Mouse (Mus musculus) MEL (cell line): ENCODE results near the gene Rpl41. TPM values are rescaled to one million over a fixed set of nuclear protein-coding genes. Genes with fewer than 3 reads are reported as not detected.

Experiments
- DNase-seq: peaks from one replicate; pipeline ENCODE4 v3.0.0; 2011; ENCODE audit warnings: low read depth, low spot score
- H3K27ac ChIP-seq: 2 replicates; pipeline ENCODE4 v1.5.1; 2012; ENCODE audit warnings: low read depth, mild to moderate bottlenecking, control low read depth, low read length, moderate library complexity; ENCODE audit not compliant: control insufficient read depth
- H3K27me3 ChIP-seq, 2 experiments: fragments of 150-350 bp in 1 of 2; sonication (generic) in 1 of 2; 2 replicates each; pipeline ENCODE4 v1.6.1; 2012; ENCODE audit warnings: low read length in 2 of 2, mild to moderate bottlenecking in 2 of 2, improper control_type of control experiment in 1 of 2, moderate library complexity in 1 of 2; ENCODE audit not compliant: insufficient read depth in 2 of 2, control insufficient read depth in 1 of 2
- H3K36me3 ChIP-seq, 2 experiments: 2 replicates each; pipeline ENCODE4 v1.6.1; 2012 to 2014; ENCODE audit warnings: low read length in 2 of 2, improper control_type of control experiment in 1 of 2, inconsistent platforms in 1 of 2, mild to moderate bottlenecking in 1 of 2; ENCODE audit not compliant: insufficient read depth in 2 of 2, control insufficient read depth in 1 of 2
- H3K4me1 ChIP-seq, 2 experiments: fragments of 150-350 bp in 1 of 2; sonication (generic) in 1 of 2; 2 replicates each; pipeline ENCODE4 v1.6.1; 2012; ENCODE audit warnings: low read length in 2 of 2, improper control_type of control experiment in 1 of 2, mild to moderate bottlenecking in 1 of 2; ENCODE audit not compliant: insufficient read depth in 2 of 2, control insufficient read depth in 1 of 2
- H3K4me3 ChIP-seq, 2 experiments: fragments of 150-350 bp in 1 of 2; sonication (generic) in 1 of 2; 2 replicates each; pipeline ENCODE4 v1.5.1; 2012; ENCODE audit warnings: low read depth in 2 of 2, low read length in 2 of 2, mild to moderate bottlenecking in 2 of 2, moderate library complexity in 2 of 2, control low read depth in 1 of 2, improper control_type of control experiment in 1 of 2; ENCODE audit not compliant: control insufficient read depth in 1 of 2, insufficient read depth in 1 of 2
- H3K79me2 ChIP-seq: 2 replicates; pipeline ENCODE4 v1.6.1; 2012; ENCODE audit warnings: mild to moderate bottlenecking, low read length, moderate library complexity; ENCODE audit not compliant: control insufficient read depth, poor library complexity, insufficient read depth
- H3K9ac ChIP-seq: 2 replicates; pipeline ENCODE4 v1.6.1; 2012; ENCODE audit warnings: low read depth, mild to moderate bottlenecking, control low read depth, low read length, moderate library complexity; ENCODE audit not compliant: control insufficient read depth, poor library complexity, severe bottlenecking
- H3K9me3 ChIP-seq: fragments of 150-350 bp; sonication (generic); replicated peaks from 2 replicates; pipeline ENCODE4 v1.6.1; 2012; ENCODE audit warnings: mild to moderate bottlenecking, low read length, improper control_type of control experiment, moderate library complexity; ENCODE audit not compliant: insufficient read depth
- BHLHE40 ChIP-seq: IDR thresholded peaks from 2 replicates; pipeline ENCODE4 v1.6.1; 2012; ENCODE audit warnings: low read depth, mild to moderate bottlenecking, inconsistent platforms, low read length, improper control_type of control experiment, borderline replicate concordance
- CTCF ChIP-seq, 3 experiments: IDR thresholded peaks in 2 of 3; conservative IDR thresholded peaks in 1 of 3; 2 replicates each; pipeline ENCODE4 v1.5.1; 2011 to 2012; ENCODE audit warnings: low read length in 3 of 3, low read depth in 2 of 3, mild to moderate bottlenecking in 2 of 3, improper control_type of control experiment in 1 of 3, inconsistent platforms in 1 of 3, mixed read lengths in 1 of 3, moderate library complexity in 1 of 3; ENCODE audit not compliant: control insufficient read depth in 1 of 3, insufficient read depth in 1 of 3, poor library complexity in 1 of 3, severe bottlenecking in 1 of 3
- ELF1 ChIP-seq: IDR thresholded peaks from 2 replicates; pipeline ENCODE4 v1.6.1; 2014; ENCODE audit warnings: low read depth, mild to moderate bottlenecking, inconsistent platforms, low read length, improper control_type of control experiment, moderate library complexity
- ETS1 ChIP-seq: IDR thresholded peaks from 2 replicates; pipeline ENCODE4 v1.6.1; 2012; ENCODE audit warnings: low read depth, mild to moderate bottlenecking, inconsistent platforms, low read length, improper control_type of control experiment, moderate library complexity
- GABPA ChIP-seq: IDR thresholded peaks from 2 replicates; pipeline ENCODE4 v1.6.1; 2012; ENCODE audit warnings: low read depth, mild to moderate bottlenecking, inconsistent platforms, low read length, improper control_type of control experiment, moderate library complexity
- GATA1 ChIP-seq: IDR thresholded peaks from 2 replicates; pipeline ENCODE4 v1.6.1; 2011; ENCODE audit warnings: low read depth, low read length, improper control_type of control experiment
- HCFC1 ChIP-seq: IDR thresholded peaks from 2 replicates; pipeline ENCODE4 v1.6.1; 2012; ENCODE audit warnings: low read depth, mild to moderate bottlenecking, inconsistent platforms, low read length, improper control_type of control experiment, moderate library complexity
- JUND ChIP-seq: IDR thresholded peaks from 2 replicates; pipeline ENCODE4 v1.6.1; 2011; ENCODE audit warnings: low read depth, mild to moderate bottlenecking, improper control_type of control experiment, low read length
- KAT2A ChIP-seq: conservative IDR thresholded peaks from 2 replicates; pipeline ENCODE4 v1.6.1; 2012; ENCODE audit warnings: low read depth, low read length, improper control_type of control experiment, inconsistent platforms
- MAZ ChIP-seq: IDR thresholded peaks from 2 replicates; pipeline ENCODE4 v1.6.1; 2012; ENCODE audit warnings: low read depth, mild to moderate bottlenecking, inconsistent platforms, low read length, improper control_type of control experiment
- MXI1 ChIP-seq: IDR thresholded peaks from 2 replicates; pipeline ENCODE4 v1.6.1; 2011; ENCODE audit warnings: mild to moderate bottlenecking, low read depth, low read length, improper control_type of control experiment
- MYB ChIP-seq: IDR thresholded peaks from 2 replicates; pipeline ENCODE4 v1.6.1; 2011; ENCODE audit warnings: mild to moderate bottlenecking, low read depth, low read length, improper control_type of control experiment
- NELFE ChIP-seq: IDR thresholded peaks from 2 replicates; pipeline ENCODE4 v1.6.1; 2011; ENCODE audit warnings: low read depth, low read length, improper control_type of control experiment
- POLR2A ChIP-seq, 2 experiments: IDR thresholded peaks; 2 replicates each; pipeline ENCODE4 v1.6.1; 2011 to 2012; ENCODE audit warnings: low read length in 2 of 2, mild to moderate bottlenecking in 2 of 2, control low read depth in 1 of 2, improper control_type of control experiment in 1 of 2, low read depth in 1 of 2, moderate library complexity in 1 of 2; ENCODE audit not compliant: control insufficient read depth in 1 of 2, insufficient read depth in 1 of 2, poor library complexity in 1 of 2
- POLR2AphosphoS5 ChIP-seq: IDR thresholded peaks from 2 replicates; pipeline ENCODE4 v1.6.1; 2012; ENCODE audit warnings: low read depth, borderline replicate concordance, mild to moderate bottlenecking, inconsistent platforms, low read length, moderate library complexity, mixed read lengths
- RCOR1 ChIP-seq: IDR thresholded peaks from 2 replicates; pipeline ENCODE4 v1.6.1; 2012; ENCODE audit warnings: low read depth, mild to moderate bottlenecking, inconsistent platforms, low read length, improper control_type of control experiment
- SIN3A ChIP-seq: IDR thresholded peaks from 2 replicates; pipeline ENCODE4 v1.6.1; 2012; ENCODE audit warnings: low read length, improper control_type of control experiment, inconsistent platforms
- SMC3 ChIP-seq: IDR thresholded peaks from 2 replicates; pipeline ENCODE4 v1.6.1; 2011; ENCODE audit warnings: low read depth, low read length, improper control_type of control experiment
- TBP ChIP-seq: IDR thresholded peaks from 2 replicates; pipeline ENCODE4 v1.8.0; 2011; ENCODE audit warnings: low read depth, low read length, improper control_type of control experiment
- TCF12 ChIP-seq: IDR thresholded peaks from 2 replicates; pipeline ENCODE4 v1.6.1; 2014; ENCODE audit warnings: low read depth, mild to moderate bottlenecking, inconsistent platforms, low read length, improper control_type of control experiment, moderate library complexity
- UBTF ChIP-seq: IDR thresholded peaks from 2 replicates; pipeline ENCODE4 v1.6.1; 2012; ENCODE audit warnings: low read depth, mild to moderate bottlenecking, inconsistent platforms, low read length, improper control_type of control experiment, moderate library complexity, borderline replicate concordance; ENCODE audit not compliant: insufficient read depth
- USF2 ChIP-seq, 2 experiments: IDR thresholded peaks; 2 replicates each; pipeline ENCODE4 v1.6.1; 2011 to 2012; ENCODE audit warnings: improper control_type of control experiment in 2 of 2, low read length in 2 of 2, borderline replicate concordance in 1 of 2, inconsistent platforms in 1 of 2, low read depth in 1 of 2, mild to moderate bottlenecking in 1 of 2; ENCODE audit not compliant: insufficient read depth in 1 of 2
- ZKSCAN1 ChIP-seq: IDR thresholded peaks from 2 replicates; pipeline ENCODE4 v1.6.1; 2012; ENCODE audit warnings: low read depth, mild to moderate bottlenecking, inconsistent platforms, low read length, improper control_type of control experiment, moderate library complexity
- ZMIZ1 ChIP-seq: IDR thresholded peaks from 2 replicates; pipeline ENCODE4 v1.6.1; 2012; ENCODE audit warnings: low read depth, mild to moderate bottlenecking, inconsistent platforms, low read length, improper control_type of control experiment, moderate library complexity
- polyA plus RNA-seq, 2 experiments: library from polyadenylated mRNA; stranded (reverse) in 1 of 2; unstranded in 1 of 2; fragments of >175 nt in 1 of 2; fragments of >200 nt in 1 of 2; gene quantifications; 2 replicates each; pipeline versions ENCODE4 v1.2.1 to v1.2.4; 2012; ENCODE audit warnings: low replicate concordance in 2 of 2, low read depth in 1 of 2; ENCODE audit not compliant: insufficient read length in 2 of 2, insufficient read depth in 1 of 2, missing spikeins in 1 of 2
- total RNA-seq: library from RNA; depleted of rRNA; stranded (reverse); fragments of 300-350 nt; gene quantifications from 2 replicates; pipeline ENCODE4 v1.2.3, GENCODE M21; 2012

Gene Rpl41
- total and polyA plus RNA-seq, 3 experiments = 274 to 10,905 (median 6,931) TPM

DNA sequence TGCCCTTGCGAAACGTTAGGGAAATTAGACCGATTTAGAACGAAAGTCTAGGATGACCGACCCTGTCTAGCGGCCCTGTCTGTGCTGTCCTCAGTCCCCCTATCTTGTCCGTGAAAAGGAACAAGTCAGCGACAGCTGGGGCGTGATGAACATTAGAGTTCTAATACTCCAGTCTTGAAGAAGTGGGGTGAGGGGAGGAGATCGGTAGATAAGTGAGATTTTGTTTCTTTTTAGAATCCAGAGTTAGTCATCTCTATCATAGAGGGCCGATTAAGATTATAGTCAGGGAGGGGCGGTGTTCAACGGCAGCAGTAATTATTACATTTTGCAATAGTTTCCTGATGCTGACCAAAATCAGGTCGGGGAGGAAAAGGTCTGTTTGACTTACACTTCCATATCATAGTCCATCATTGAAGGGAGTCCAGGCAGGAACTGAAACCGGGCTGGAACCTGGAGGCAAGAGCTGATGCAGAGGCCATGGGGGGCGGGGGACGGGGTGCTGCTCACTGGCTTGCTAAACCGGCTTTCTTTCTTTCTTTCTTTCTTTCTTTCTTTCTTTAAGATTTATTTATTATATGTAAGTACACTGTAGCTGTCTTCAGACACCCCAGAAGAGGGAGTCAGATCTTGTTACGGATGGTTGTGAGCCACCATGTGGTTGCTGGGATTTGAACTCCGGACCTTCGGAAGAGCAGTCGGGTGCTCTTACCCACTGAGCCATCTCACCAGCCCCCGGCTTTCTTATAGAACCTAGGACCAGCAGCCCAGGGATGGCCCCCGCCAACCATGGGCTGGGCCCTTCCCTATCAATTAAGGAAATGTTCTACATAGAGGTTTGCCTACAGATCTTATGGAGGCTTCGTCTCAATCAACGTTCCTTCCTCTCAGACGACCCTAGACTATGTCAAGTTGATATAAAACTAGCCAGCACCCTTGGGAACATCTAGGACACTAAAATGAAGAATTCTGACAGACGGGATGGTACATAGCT is 22.4 kb downstream of the Rpl41 start:
- Histone ChIP-seq H3K4me1 (peaks cover 5 to 12% of the 10 kb centered on the region in 2 experiments; a peak in 3 of 4 replicates), H3K9ac (peak overlapping the region; percentile 71), H3K9me3 (no peaks in the 10 kb centered on the region), H3K79me2 (peaks cover 8% of the 10 kb centered on the region), H3K27ac (peak overlapping the region; percentile 86), H3K27me3 (no peaks in the 10 kb centered on the region), H3K4me3 (peak overlapping the region; percentile 59 to 62), H3K36me3 (peaks cover 0 to 11% of the 10 kb centered on the region in 2 experiments; a peak in 2 of 4 replicates)
- no peak for TF ChIP-seq HCFC1
- TF ChIP-seq RCOR1 = no peak
- TF ChIP-seq BHLHE40 = no peak
- TF ChIP-seq GABPA = no peak
- no peak for TF ChIP-seq USF2 (IDR thresholded peaks at IDR 0.05; ENCODE audit: borderline replicate concordance in 1 of 2, insufficient read depth in 1 of 2, low read depth in 1 of 2, low read length in 2 of 2)
- peak; percentile 94 for TF ChIP-seq TBP
- TF ChIP-seq POLR2A (IDR thresholded peaks at IDR 0.05; ENCODE audit: control insufficient read depth in 1 of 2, insufficient read depth in 1 of 2, low read depth in 1 of 2, low read length in 2 of 2, poor library complexity in 1 of 2) = no peak
- TF ChIP-seq GATA1 = peak; percentile 50; the same call in 1 of the 2 replicates
- peak; percentile 10; the same call in 1 of the 2 replicates for TF ChIP-seq NELFE
- 0 out of 2 replicates have a peak, but pooled peaks have one; percentile 24 for TF ChIP-seq ETS1
- no peak for TF ChIP-seq ZMIZ1
- no peak for TF ChIP-seq POLR2AphosphoS5
- TF ChIP-seq ZKSCAN1 = no peak
- peak; percentile 44; the same call in 1 of the 2 replicates for TF ChIP-seq MAZ
- TF ChIP-seq SIN3A = 0 out of 2 replicates have a peak, but pooled peaks have one; percentile 43
- 0 out of 2 replicates have a peak, but pooled peaks have one; percentile 12 for TF ChIP-seq ELF1
- DNase-seq = peak; percentile 76

DNA sequence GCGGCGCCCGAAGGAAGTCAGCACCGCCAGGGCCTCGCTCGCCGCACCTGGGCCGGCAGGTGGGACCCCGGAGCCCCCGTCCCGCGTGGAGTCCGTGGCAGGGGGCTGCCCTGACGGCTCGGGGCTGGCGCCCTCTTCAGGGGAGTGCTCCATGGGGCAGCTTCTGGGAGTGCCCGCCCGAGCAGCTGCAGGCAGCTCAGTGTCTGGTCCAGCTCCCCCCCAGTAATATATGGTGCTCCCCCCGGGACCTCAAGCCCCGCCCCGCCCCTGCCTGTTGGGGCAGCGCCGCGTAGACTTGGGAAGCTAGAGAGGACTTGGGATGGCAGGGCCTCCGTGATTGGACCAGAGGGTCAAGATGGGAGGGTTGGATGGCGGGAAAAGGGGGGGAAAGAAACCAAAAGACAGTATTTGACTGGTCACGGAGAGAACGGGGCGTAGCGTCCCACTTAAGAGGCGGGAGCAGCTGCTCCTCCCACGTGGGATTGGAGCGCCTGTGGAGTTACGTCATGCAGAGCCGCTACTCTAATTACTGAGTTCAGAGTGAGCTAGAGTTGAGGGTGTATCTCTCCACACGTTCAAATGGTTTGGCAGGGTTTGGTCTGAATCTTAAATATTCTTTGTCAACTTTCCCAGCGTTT is 23.3 kb downstream of the Rpl41 start, which contains the start of gene Esyt1:
TSS of gene Esyt1 (minus strand) at position 201 of the 638 bp plus-strand sequence.
- peak within 1 kb of the TSS; percentile 83 to 90 for H3K4me3 ChIP-seq
- peak within 1 kb of the TSS; percentile 79 for H3K9ac ChIP-seq
- H3K27me3 ChIP-seq = no peaks in the 10 kb centered on the region
- peaks cover 8% of the 10 kb centered on the region for H3K79me2 ChIP-seq
- H3K9me3 ChIP-seq = no peaks in the 10 kb centered on the region
- H3K36me3 ChIP-seq = peaks cover 0 to 10% of the 10 kb centered on the region in 2 experiments; a peak in 2 of 4 replicates
- H3K27ac ChIP-seq = peak within 1 kb of the TSS; percentile 86
- H3K4me1 ChIP-seq = peaks cover 5 to 12% of the 10 kb centered on the region in 2 experiments; a peak in 3 of 4 replicates
- DNase-seq = peak; percentile 100
- TF ChIP-seq POLR2A (IDR thresholded peaks at IDR 0.05; ENCODE audit: control insufficient read depth in 1 of 2, insufficient read depth in 1 of 2, low read depth in 1 of 2, low read length in 2 of 2, poor library complexity in 1 of 2) (peak; percentile 82 to 89), BHLHE40 (no peak), ETS1 (peak; percentile 61), GATA1 (no peak), SMC3 (no peak), ZKSCAN1 (no peak), MXI1 (peak; percentile 84), GABPA (no peak), TBP (peak; percentile 90), SIN3A (peak; percentile 79), CTCF (IDR thresholded peaks at IDR 0.05 in 2 of 3, conservative IDR thresholded peaks at IDR 0.05 in 1 of 3; ENCODE audit: control insufficient read depth in 1 of 3, insufficient read depth in 1 of 3, low read depth in 2 of 3, low read length in 3 of 3, poor library complexity in 1 of 3, severe bottlenecking in 1 of 3) (peak in 2 of 3 experiments; percentile 41 to 48; a peak in 5 of 6 replicates), MYB (no peak), ELF1 (0 out of 2 replicates have a peak, but pooled peaks have one; percentile 37), HCFC1 (peak; percentile 64), KAT2A (no peak), JUND (no peak), TCF12 (peak; percentile 4; the same call in 1 of the 2 replicates), RCOR1 (no peak), UBTF (0 out of 2 replicates have a peak, but pooled peaks have one; percentile 8)
